Mouse (Mus musculus) thymus, adult 2 months (tissue): ENCODE measurements around the gene Ranbp3l.

ENCODE experiments used
- CTCF ChIP-seq: fragments of 200-500 bp; IDR thresholded peaks from 2 replicates; pipeline ENCODE4 v1.5.1; 2012; ENCODE audit warnings: mild to moderate bottlenecking, control low read depth, low read length, moderate library complexity, borderline replicate concordance; ENCODE audit not compliant: control insufficient read depth, poor library complexity, insufficient read depth; ENCODE audit errors: extremely low read depth
- POLR2A ChIP-seq: fragments of 200-500 bp; IDR thresholded peaks from 2 replicates; pipeline ENCODE4 v1.6.1; 2012; ENCODE audit warnings: mild to moderate bottlenecking, low read length, control low read depth, moderate library complexity; ENCODE audit not compliant: control insufficient read depth, poor library complexity, insufficient read depth; ENCODE audit errors: extremely low read depth

DNA sequence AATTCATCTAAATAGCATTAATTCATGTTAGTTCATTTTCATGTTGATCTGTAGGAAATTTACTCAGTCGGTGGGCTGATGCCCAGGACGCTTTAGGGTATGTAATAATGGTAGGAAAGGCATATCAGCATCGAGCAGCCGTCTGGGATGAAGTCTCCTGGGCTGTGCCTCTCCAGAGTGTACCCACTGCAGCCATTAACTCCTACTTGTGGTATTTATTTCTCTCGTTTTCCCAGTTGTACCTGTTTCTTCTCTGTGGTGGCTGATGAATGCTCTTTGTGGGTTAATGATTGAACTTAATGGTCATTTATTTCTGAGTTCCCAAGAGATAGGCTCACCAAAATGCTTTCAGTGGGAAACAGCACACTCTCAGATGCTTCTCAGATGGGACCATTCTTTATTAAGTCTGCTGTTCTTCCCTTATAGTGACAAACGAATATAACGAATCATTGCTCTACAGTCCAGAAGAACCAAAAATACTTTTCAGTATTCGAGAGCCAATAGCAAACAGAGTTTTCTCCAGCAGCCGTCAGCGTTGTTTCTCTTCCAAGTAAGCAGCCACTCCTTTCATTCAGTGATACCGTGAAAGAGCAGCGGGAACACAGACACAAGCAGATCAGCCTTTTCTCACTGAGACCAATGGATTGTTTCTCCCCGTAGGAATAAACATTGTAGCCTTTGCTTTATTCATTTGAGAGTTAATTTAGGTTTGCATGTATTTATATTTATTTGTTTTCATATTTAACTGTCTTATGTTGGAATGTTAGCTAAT lies 138.7 kb downstream of the Ranbp3l start:
- TF ChIP-seq CTCF (no peak), POLR2A (no peak)
